In the genomic region with DNA sequence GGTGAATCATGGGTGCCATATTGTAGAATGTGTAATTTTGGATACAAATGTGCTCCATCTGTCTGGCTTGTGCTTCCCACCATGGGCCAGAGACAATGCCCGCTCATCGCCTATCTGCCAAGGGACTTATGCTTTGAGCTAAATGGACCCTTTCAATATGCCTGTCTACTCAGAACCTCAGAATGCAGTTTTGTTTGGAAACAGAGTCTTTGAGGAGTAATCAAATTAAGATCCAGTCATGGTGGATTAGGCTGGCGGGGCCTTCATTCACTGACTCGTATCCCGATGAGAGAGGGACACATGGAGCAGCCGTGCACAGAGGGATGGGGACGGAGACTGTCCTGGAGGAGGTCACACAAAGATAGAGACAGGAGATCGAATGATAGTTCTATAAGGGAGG, we compare ENCODE assay signal across 22 mouse cellular contexts.
DNase-seq lines count a peak whose midpoint lies in the region; ATAC-seq and TF ChIP-seq lines count a peak whose summit lies in the region.
"Had no signal": no experiment of that assay in that cellular context is flagged by ENCODE, and none has a peak within 500 bp of the region (broad histone marks: within the 10 kb centered on the region; RNA-seq: fewer than 3 reads in every experiment).

No protein-coding gene starts in this region.

- H3K9ac ChIP-seq in hindbrain, postnatal 0 days (replicated peaks; ENCODE audit: low read length): no peak overlapping the region
- H3K9ac ChIP-seq in hindbrain, embryonic 13.5 days: no peak overlapping the region
- H3K9ac ChIP-seq in midbrain, embryonic 16.5 days (ENCODE audit: low read depth, low read length): no peak overlapping the region
- H3K9ac ChIP-seq in midbrain, embryonic 14.5 days (replicated peaks; ENCODE audit: low read length): no peak overlapping the region
- no peak overlapping the region for H3K9ac ChIP-seq in neural tube, embryonic 15.5 days (replicated peaks)
- H3K9ac ChIP-seq: embryonic facial prominence, embryonic 13.5 days; forebrain, embryonic 15.5 days; hindbrain, embryonic 12.5 days had no signal

- no peaks in the 10 kb centered on the region for H3K36me3 ChIP-seq in hindbrain, postnatal 0 days (ENCODE audit: insufficient read depth, low read length)
- H3K36me3 ChIP-seq in hindbrain, embryonic 13.5 days: no peaks in the 10 kb centered on the region
- no peaks in the 10 kb centered on the region for H3K36me3 ChIP-seq in midbrain, embryonic 10.5 days
- no peaks in the 10 kb centered on the region for H3K36me3 ChIP-seq in midbrain, embryonic 16.5 days (ENCODE audit: control insufficient read depth, insufficient read depth, low read length)
- H3K36me3 ChIP-seq in midbrain, embryonic 14.5 days (ENCODE audit: control insufficient read depth, insufficient read depth, low read length): no peaks in the 10 kb centered on the region
- H3K36me3 ChIP-seq in neural tube, embryonic 15.5 days: no peaks in the 10 kb centered on the region
- H3K36me3 ChIP-seq: embryonic facial prominence, embryonic 13.5 days; forebrain, embryonic 15.5 days; G1E; heart, embryonic 10.5 days; hindbrain, embryonic 12.5 days had no signal

- no peak overlapping the region for H3K4me2 ChIP-seq in hindbrain, postnatal 0 days (ENCODE audit: low read depth, low read length)
- H3K4me2 ChIP-seq in hindbrain, embryonic 13.5 days: no peak overlapping the region
- no peak overlapping the region for H3K4me2 ChIP-seq in midbrain, embryonic 16.5 days (ENCODE audit: low read length)
- no peak overlapping the region for H3K4me2 ChIP-seq in midbrain, embryonic 14.5 days (ENCODE audit: low read length)
- no peak overlapping the region for H3K4me2 ChIP-seq in neural tube, embryonic 15.5 days
- H3K4me2 ChIP-seq: embryonic facial prominence, embryonic 13.5 days; forebrain, embryonic 15.5 days; hindbrain, embryonic 12.5 days had no signal

- H3K4me1 ChIP-seq in cerebellum, adult 2 months (ENCODE audit: control insufficient read depth, insufficient read depth, low read length): no peaks in the 10 kb centered on the region
- H3K4me1 ChIP-seq in hindbrain, postnatal 0 days (ENCODE audit: insufficient read depth, low read length): no peaks in the 10 kb centered on the region
- no peaks in the 10 kb centered on the region for H3K4me1 ChIP-seq in hindbrain, embryonic 13.5 days (replicated peaks)
- peaks cover 6% of the 10 kb centered on the region for H3K4me1 ChIP-seq in midbrain, embryonic 10.5 days
- H3K4me1 ChIP-seq in midbrain, embryonic 16.5 days (ENCODE audit: control insufficient read depth, insufficient read depth, low read length): no peaks in the 10 kb centered on the region
- no peaks in the 10 kb centered on the region for H3K4me1 ChIP-seq in midbrain, embryonic 14.5 days (ENCODE audit: control insufficient read depth, insufficient read depth, low read length)
- H3K4me1 ChIP-seq in neural tube, embryonic 15.5 days: no peaks in the 10 kb centered on the region
- H3K4me1 ChIP-seq: forebrain, embryonic 15.5 days; heart, embryonic 10.5 days; hindbrain, embryonic 12.5 days had no signal

- H3K4me3 ChIP-seq in cerebellum, adult 2 months (replicated peaks; ENCODE audit: insufficient read depth, low read depth, low read length): no peak overlapping the region
- no peak overlapping the region for H3K4me3 ChIP-seq in hindbrain, postnatal 0 days (ENCODE audit: low read length)
- H3K4me3 ChIP-seq in hindbrain, embryonic 13.5 days: no peak overlapping the region
- no peak overlapping the region for H3K4me3 ChIP-seq in midbrain, embryonic 10.5 days
- no peak overlapping the region for H3K4me3 ChIP-seq in midbrain, embryonic 16.5 days (ENCODE audit: low read depth, low read length)
- H3K4me3 ChIP-seq in midbrain, embryonic 14.5 days (replicated peaks; ENCODE audit: low read depth, low read length): no peak overlapping the region
- H3K4me3 ChIP-seq in neural tube, embryonic 15.5 days (replicated peaks): no peak overlapping the region
- H3K4me3 ChIP-seq: embryonic facial prominence, embryonic 13.5 days; forebrain, embryonic 15.5 days; heart, embryonic 10.5 days; hindbrain, embryonic 12.5 days had no signal

- no peak overlapping the region for H3K27ac ChIP-seq in cerebellum, adult 2 months (ENCODE audit: insufficient read depth, low read length)
- no peak overlapping the region for H3K27ac ChIP-seq in hindbrain, postnatal 0 days
- no peak overlapping the region for H3K27ac ChIP-seq in hindbrain, embryonic 13.5 days
- H3K27ac ChIP-seq in midbrain, embryonic 10.5 days (replicated peaks): no peak overlapping the region
- no peak overlapping the region for H3K27ac ChIP-seq in midbrain, embryonic 16.5 days (ENCODE audit: low read length)
- no peak overlapping the region for H3K27ac ChIP-seq in midbrain, embryonic 14.5 days (replicated peaks; ENCODE audit: low read depth, low read length)
- H3K27ac ChIP-seq in neural tube, embryonic 15.5 days (replicated peaks): no peak overlapping the region
- H3K27ac ChIP-seq: embryonic facial prominence, embryonic 13.5 days; forebrain, embryonic 15.5 days; heart, embryonic 10.5 days; hindbrain, embryonic 12.5 days had no signal

- WGBS in cerebellum, adult 2 months: 44% methylated on average over 8 of the region's 8 CpGs
- 47% methylated on average over 8 of the region's 8 CpGs for WGBS in hindbrain, postnatal 0 days
- 50% methylated on average over 8 of the region's 8 CpGs for WGBS in hindbrain, embryonic 13.5 days
- 58% methylated on average over 8 of the region's 8 CpGs for WGBS in midbrain, embryonic 10.5 days
- 44% methylated on average over 8 of the region's 8 CpGs for WGBS in midbrain, embryonic 16.5 days
- 21% methylated on average over 8 of the region's 8 CpGs for WGBS in midbrain, embryonic 14.5 days
- 63% methylated on average over 8 of the region's 8 CpGs for WGBS in neural tube, embryonic 15.5 days

- ATAC-seq in hindbrain, postnatal 0 days: no peak
- ATAC-seq in hindbrain, embryonic 13.5 days (ENCODE audit: low FRiP score): no peak
- no peak for ATAC-seq in midbrain, embryonic 16.5 days
- ATAC-seq in midbrain, embryonic 14.5 days (ENCODE audit: low FRiP score, low TSS enrichment): no peak
- no peak for ATAC-seq in neural tube, embryonic 15.5 days (ENCODE audit: low FRiP score)
- ATAC-seq: CD4-positive, CD25-positive, alpha-beta regulatory T cell, adult 4 months; forebrain, embryonic 15.5 days had no signal

- no peak for TF ChIP-seq POLR2A in cerebellum, adult 2 months (IDR thresholded peaks at IDR 0.05; ENCODE audit: borderline replicate concordance, insufficient read depth, low read length)

- H3K9me3 ChIP-seq in hindbrain, postnatal 0 days (ENCODE audit: low read length): no peaks in the 10 kb centered on the region
- no peaks in the 10 kb centered on the region for H3K9me3 ChIP-seq in hindbrain, embryonic 13.5 days
- H3K9me3 ChIP-seq in midbrain, embryonic 10.5 days (replicated peaks): no peaks in the 10 kb centered on the region
- H3K9me3 ChIP-seq in midbrain, embryonic 16.5 days (replicated peaks; ENCODE audit: control insufficient read depth, low read length, poor library complexity, severe bottlenecking): no peaks in the 10 kb centered on the region
- no peaks in the 10 kb centered on the region for H3K9me3 ChIP-seq in midbrain, embryonic 14.5 days (ENCODE audit: control insufficient read depth, low read length)
- H3K9me3 ChIP-seq in neural tube, embryonic 15.5 days (replicated peaks): no peaks in the 10 kb centered on the region
- H3K9me3 ChIP-seq: embryonic facial prominence, embryonic 13.5 days; forebrain, embryonic 15.5 days; heart, embryonic 10.5 days; hindbrain, embryonic 12.5 days had no signal

- TF ChIP-seq CTCF in cerebellum, adult 2 months (IDR thresholded peaks at IDR 0.05; ENCODE audit: borderline replicate concordance, insufficient read depth, low read depth, low read length): no peak
- no peak for TF ChIP-seq CTCF in hindbrain, postnatal 0 days (IDR thresholded peaks at IDR 0.05; ENCODE audit: low read depth)

- H3K27me3 ChIP-seq in cerebellum, adult 2 months (ENCODE audit: control insufficient read depth, insufficient read depth, low read length): no peaks in the 10 kb centered on the region
- no peaks in the 10 kb centered on the region for H3K27me3 ChIP-seq in hindbrain, postnatal 0 days (ENCODE audit: insufficient read depth, low read length)
- no peaks in the 10 kb centered on the region for H3K27me3 ChIP-seq in hindbrain, embryonic 13.5 days
- peaks cover 31% of the 10 kb centered on the region for H3K27me3 ChIP-seq in midbrain, embryonic 10.5 days (ENCODE audit: low read depth, poor library complexity, severe bottlenecking)
- no peaks in the 10 kb centered on the region for H3K27me3 ChIP-seq in midbrain, embryonic 16.5 days (ENCODE audit: control insufficient read depth, insufficient read depth, low read depth, low read length)
- no peaks in the 10 kb centered on the region for H3K27me3 ChIP-seq in midbrain, embryonic 14.5 days (ENCODE audit: control insufficient read depth, insufficient read depth, low read length)
- H3K27me3 ChIP-seq in neural tube, embryonic 15.5 days (replicated peaks): no peaks in the 10 kb centered on the region
- H3K27me3 ChIP-seq: embryonic facial prominence, embryonic 13.5 days; forebrain, embryonic 15.5 days; hindbrain, embryonic 12.5 days had no signal

- DNase-seq in cerebellum, postnatal 10 days: peak; percentile 73 to 79
- DNase-seq in cerebellum, adult 2 months: no peak
- peak; percentile 53 for DNase-seq in hindbrain, postnatal 0 days (ENCODE audit: low spot score)
- peak; percentile 40 for DNase-seq in midbrain, embryonic 10.5 days (ENCODE audit: low spot score)
- DNase-seq in midbrain, embryonic 14.5 days: peak; percentile 59
- DNase-seq: adrenal gland, adult 8-10 months; adrenal gland, postnatal 36 days; B cell, adult 2 months; cerebellum, adult 8-10 months; gastrocnemius, postnatal 10 days; heart, adult 18-20 months; heart, postnatal 10 days; heart, postnatal 4 days had no signal

Comparison
In these comparisons a context has a peak if more than half of its experiments do, and no peak if none do; other contexts are left out.
1. DNase-seq: peak in cerebellum, postnatal 10 days (2 of 2), hindbrain, postnatal 0 days (single experiment), midbrain, embryonic 10.5 days (single experiment) and midbrain, embryonic 14.5 days (single experiment); none in cerebellum, adult 2 months (0 of 2).